In the genomic region with DNA sequence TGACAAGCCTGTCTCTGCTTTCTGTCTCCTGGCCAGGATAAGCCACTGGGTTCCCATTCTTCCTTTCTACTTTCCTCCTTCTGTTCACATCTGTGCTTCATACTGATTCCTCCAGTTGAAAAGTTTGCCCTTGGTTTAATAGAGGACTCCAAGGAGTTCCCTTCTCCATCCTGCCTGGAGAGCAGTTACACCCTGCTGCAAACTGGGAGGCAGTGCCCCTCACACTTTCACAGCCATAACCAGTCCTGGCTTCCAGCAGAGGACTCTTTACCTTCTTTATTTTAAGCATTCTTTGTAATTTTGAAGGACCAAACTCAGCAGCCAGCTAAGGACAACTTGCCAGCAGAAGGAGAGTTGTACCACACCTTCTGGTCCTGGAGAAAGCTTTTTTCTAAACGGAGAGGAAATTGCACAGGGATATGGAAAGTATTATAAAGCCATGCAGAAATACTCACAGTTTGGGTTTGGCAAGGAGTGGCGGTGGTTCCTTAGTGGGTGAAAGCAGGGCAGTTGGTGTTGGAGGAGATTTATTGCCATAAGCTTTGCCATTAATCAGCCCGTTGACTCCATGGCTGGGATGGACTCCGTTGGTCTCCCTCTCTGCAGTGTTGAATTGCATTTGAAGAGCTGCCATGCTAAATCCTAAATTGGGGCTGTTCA, we compare ENCODE assay signal across 26 mouse cellular contexts.
A peak's percentile ranks its signal among the peaks of the same experiment; 100 is the strongest.
DNase-seq lines count a peak whose midpoint lies in the region; ATAC-seq lines count a peak whose summit lies in the region.
"Had no signal": no experiment of that assay in that cellular context is flagged by ENCODE, and none has a peak within 500 bp of the region (broad histone marks: within the 10 kb centered on the region; RNA-seq: fewer than 3 reads in every experiment).

No protein-coding gene starts in this region.

- intact Hi-C loops in heart, postnatal 25 days (cut with DNase I): no loop called here

- peaks cover 33% of the 10 kb centered on the region for H3K4me1 ChIP-seq in heart, embryonic 16.5 days (ENCODE audit: control insufficient read depth, insufficient read depth, low read length)
- peaks cover 17% of the 10 kb centered on the region for H3K4me1 ChIP-seq in heart, embryonic 11.5 days (ENCODE audit: control insufficient read depth, insufficient read depth, low read length)
- peaks cover 5% of the 10 kb centered on the region; the same call in 1 of the 2 replicates for H3K4me1 ChIP-seq in limb, embryonic 13.5 days
- H3K4me1 ChIP-seq in limb, embryonic 15.5 days: peaks cover 6% of the 10 kb centered on the region; the same call in 1 of the 2 replicates
- H3K4me1 ChIP-seq: forebrain, embryonic 10.5 days; forebrain, embryonic 13.5 days; hindbrain, embryonic 10.5 days; hindbrain, embryonic 13.5 days; intestine, embryonic 15.5 days had no signal

- ATAC-seq in heart, embryonic 16.5 days (replicated peaks; ENCODE audit: extremely low read depth, insufficient read depth, low FRiP score): no peak
- no peak for ATAC-seq in heart, embryonic 11.5 days (replicated peaks; ENCODE audit: insufficient number of reproducible peaks, low FRiP score, low TSS enrichment)
- ATAC-seq in limb, embryonic 13.5 days (ENCODE audit: low FRiP score, low read depth): peak; percentile 61
- ATAC-seq in limb, embryonic 15.5 days (ENCODE audit: insufficient number of reproducible peaks, low FRiP score, low TSS enrichment, low read depth): peak; percentile 76
- ATAC-seq: CD4-positive, CD25-positive, alpha-beta regulatory T cell, adult 4 months; forebrain, embryonic 13.5 days; forebrain, embryonic 16.5 days; hindbrain, embryonic 16.5 days; intestine, embryonic 15.5 days had no signal

- peak; percentile 23 for DNase-seq in heart, adult 11 months
- no peak for DNase-seq in heart, postnatal 25 days (ENCODE audit: low spot score)
- no peak for DNase-seq in cerebellum, postnatal 36 days
- DNase-seq: adrenal gland, adult 2 months; adrenal gland, postnatal 14 days; cerebellum, adult 11 months; cerebellum, adult 2 months; cerebellum, postnatal 10 days; gastrocnemius, postnatal 14 days; heart, adult 18-20 months; heart, postnatal 14 days; kidney, adult 11 months; kidney, adult 8-10 months had no signal

- no peaks in the 10 kb centered on the region for H3K27me3 ChIP-seq in heart, embryonic 16.5 days (ENCODE audit: control insufficient read depth, insufficient read depth, low read length)
- no peaks in the 10 kb centered on the region for H3K27me3 ChIP-seq in heart, embryonic 11.5 days (ENCODE audit: control insufficient read depth, insufficient read depth, low read length)
- no peaks in the 10 kb centered on the region for H3K27me3 ChIP-seq in limb, embryonic 13.5 days
- H3K27me3 ChIP-seq in limb, embryonic 15.5 days: no peaks in the 10 kb centered on the region
- H3K27me3 ChIP-seq: forebrain, embryonic 13.5 days; hindbrain, embryonic 13.5 days; intestine, embryonic 15.5 days had no signal

- H3K9ac ChIP-seq in heart, embryonic 16.5 days (ENCODE audit: low read length): 0 out of 2 replicates have a peak overlapping the region, but pooled peaks have one; percentile 15
- H3K9ac ChIP-seq in heart, embryonic 11.5 days (ENCODE audit: low read depth, low read length): no peak overlapping the region
- H3K9ac ChIP-seq in limb, embryonic 13.5 days: no peak overlapping the region
- no peak overlapping the region for H3K9ac ChIP-seq in limb, embryonic 15.5 days
- H3K9ac ChIP-seq: forebrain, embryonic 13.5 days; hindbrain, embryonic 13.5 days; intestine, embryonic 15.5 days had no signal

- no peaks in the 10 kb centered on the region for H3K9me3 ChIP-seq in heart, embryonic 16.5 days (replicated peaks; ENCODE audit: control insufficient read depth, low read length)
- H3K9me3 ChIP-seq in heart, embryonic 11.5 days (replicated peaks; ENCODE audit: control insufficient read depth, low read length): no peaks in the 10 kb centered on the region
- no peaks in the 10 kb centered on the region for H3K9me3 ChIP-seq in limb, embryonic 13.5 days
- no peaks in the 10 kb centered on the region for H3K9me3 ChIP-seq in limb, embryonic 15.5 days
- H3K9me3 ChIP-seq: forebrain, embryonic 10.5 days; forebrain, embryonic 13.5 days; heart, embryonic 10.5 days; hindbrain, embryonic 10.5 days; hindbrain, embryonic 13.5 days; intestine, embryonic 15.5 days had no signal

- H3K4me2 ChIP-seq in heart, embryonic 16.5 days (ENCODE audit: low read depth, low read length): no peak overlapping the region
- H3K4me2 ChIP-seq in heart, embryonic 11.5 days: no peak overlapping the region
- H3K4me2 ChIP-seq in limb, embryonic 13.5 days (replicated peaks): no peak overlapping the region
- H3K4me2 ChIP-seq in limb, embryonic 15.5 days: no peak overlapping the region
- H3K4me2 ChIP-seq: forebrain, embryonic 13.5 days; hindbrain, embryonic 13.5 days; intestine, embryonic 15.5 days had no signal

- WGBS in heart, embryonic 16.5 days: 91% methylated on average over 4 of the region's 4 CpGs
- 85% methylated on average over 4 of the region's 4 CpGs for WGBS in heart, embryonic 11.5 days (ENCODE audit: insufficient replicate concordance)
- 41% methylated on average over 4 of the region's 4 CpGs for WGBS in limb, embryonic 13.5 days
- 52% methylated on average over 4 of the region's 4 CpGs for WGBS in limb, embryonic 15.5 days

- peak overlapping the region; percentile 63 for H3K27ac ChIP-seq in heart, embryonic 16.5 days (ENCODE audit: low read length)
- H3K27ac ChIP-seq in heart, embryonic 11.5 days (ENCODE audit: low read depth, low read length): no peak overlapping the region
- 0 out of 2 replicates have a peak overlapping the region, but pooled peaks have one; percentile 8 for H3K27ac ChIP-seq in limb, embryonic 13.5 days
- H3K27ac ChIP-seq in limb, embryonic 15.5 days: peak overlapping the region; percentile 61
- H3K27ac ChIP-seq: forebrain, embryonic 10.5 days; forebrain, embryonic 13.5 days; heart, embryonic 10.5 days; hindbrain, embryonic 10.5 days; hindbrain, embryonic 13.5 days; intestine, embryonic 15.5 days had no signal

- H3K36me3 ChIP-seq in heart, embryonic 16.5 days (ENCODE audit: control insufficient read depth, insufficient read depth): peaks cover 17% of the 10 kb centered on the region
- H3K36me3 ChIP-seq in heart, embryonic 11.5 days (ENCODE audit: control insufficient read depth, insufficient read depth, low read length): peaks cover 11% of the 10 kb centered on the region; the same call in 1 of the 2 replicates
- H3K36me3 ChIP-seq in limb, embryonic 13.5 days: peaks cover 43% of the 10 kb centered on the region
- H3K36me3 ChIP-seq in limb, embryonic 15.5 days: peaks cover 12% of the 10 kb centered on the region; the same call in 1 of the 2 replicates
- H3K36me3 ChIP-seq: hindbrain, embryonic 13.5 days; intestine, embryonic 15.5 days had no signal

- H3K4me3 ChIP-seq in heart, embryonic 16.5 days (ENCODE audit: low read length): no peak overlapping the region
- no peak overlapping the region for H3K4me3 ChIP-seq in heart, embryonic 11.5 days (ENCODE audit: low read depth, low read length)
- H3K4me3 ChIP-seq in limb, embryonic 13.5 days: no peak overlapping the region
- no peak overlapping the region for H3K4me3 ChIP-seq in limb, embryonic 15.5 days
- H3K4me3 ChIP-seq: forebrain, embryonic 10.5 days; forebrain, embryonic 13.5 days; heart, embryonic 10.5 days; hindbrain, embryonic 10.5 days; hindbrain, embryonic 13.5 days; intestine, embryonic 15.5 days had no signal

Comparison
In these comparisons a context has a peak if more than half of its experiments do, and no peak if none do; other contexts are left out.
1. ATAC-seq: peak in limb, embryonic 13.5 days (single experiment) and limb, embryonic 15.5 days (single experiment); none in heart, embryonic 16.5 days (single experiment) and heart, embryonic 11.5 days (single experiment).